Mouse (Mus musculus) cerebellum, postnatal 25 days (tissue): ENCODE data around the gene Tbc1d2.
"Not testable (repeated sequence)": the region's sequence is repeated elsewhere in the genome, so short reads cannot be mapped to it uniquely, and the experiment has no call there.

Source experiments
- DNase-seq, 2 experiments: peaks; one replicate each; pipeline ENCODE4 v3.0.0; 2021; ENCODE audit warnings: mixed read lengths in 2 of 2

Gene Tbc1d2

DNA sequence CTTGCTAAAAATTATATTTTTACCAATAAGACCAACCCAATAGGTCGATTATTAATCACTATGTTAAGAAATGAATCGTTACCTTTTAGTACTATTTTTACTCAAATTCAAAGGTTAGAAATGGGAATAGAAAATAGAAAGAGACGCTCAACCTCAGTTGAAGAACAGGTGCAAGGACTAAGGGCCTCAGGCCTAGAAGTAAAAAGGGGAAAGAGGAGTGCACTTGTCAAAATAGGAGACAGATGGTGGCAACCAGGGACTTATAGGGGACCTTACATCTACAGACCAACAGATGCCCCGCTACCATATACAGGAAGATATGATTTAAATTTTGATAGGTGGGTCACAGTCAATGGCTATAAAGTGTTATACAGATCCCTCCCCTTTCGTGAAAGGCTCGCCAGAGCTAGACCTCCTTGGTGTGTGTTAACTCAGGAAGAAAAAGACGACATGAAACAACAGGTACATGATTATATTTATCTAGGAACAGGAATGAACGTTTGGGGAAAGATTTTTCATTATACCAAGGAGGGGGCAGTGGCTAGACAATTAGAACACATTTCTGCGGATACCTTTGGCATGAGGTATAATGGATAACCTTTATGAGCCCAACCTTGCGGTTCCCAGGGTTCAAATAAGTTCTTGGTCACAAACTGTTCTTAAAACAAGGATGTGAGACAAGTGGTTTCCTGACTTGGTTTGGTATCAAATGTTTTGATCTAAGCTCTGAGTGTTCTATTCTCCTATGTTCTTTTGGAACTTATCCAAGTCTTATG lies 74.3 kb downstream of the Tbc1d2 start:
- not testable (repeated sequence) for DNase-seq

DNA sequence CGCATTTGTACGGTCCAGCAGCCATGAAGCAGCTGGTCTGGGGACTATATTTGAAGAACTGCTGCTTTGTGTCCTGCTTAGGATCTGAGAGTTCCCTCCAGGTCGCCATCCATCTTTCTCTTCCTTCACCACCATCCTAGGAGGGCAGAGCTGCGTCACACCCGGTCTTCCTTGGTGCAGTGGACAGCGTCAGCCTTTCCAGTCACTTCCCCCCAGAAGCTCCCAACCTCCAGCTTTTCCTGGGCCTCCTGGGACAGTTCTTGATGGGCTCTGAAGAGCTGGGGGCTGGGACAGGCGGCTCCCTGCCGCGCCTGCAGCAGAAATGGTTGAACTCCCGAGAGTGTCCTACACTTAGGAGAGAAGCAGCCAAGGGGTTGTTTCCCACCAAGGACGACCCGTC lies 75.2 kb downstream of the Tbc1d2 start:
- no peak for DNase-seq

DNA sequence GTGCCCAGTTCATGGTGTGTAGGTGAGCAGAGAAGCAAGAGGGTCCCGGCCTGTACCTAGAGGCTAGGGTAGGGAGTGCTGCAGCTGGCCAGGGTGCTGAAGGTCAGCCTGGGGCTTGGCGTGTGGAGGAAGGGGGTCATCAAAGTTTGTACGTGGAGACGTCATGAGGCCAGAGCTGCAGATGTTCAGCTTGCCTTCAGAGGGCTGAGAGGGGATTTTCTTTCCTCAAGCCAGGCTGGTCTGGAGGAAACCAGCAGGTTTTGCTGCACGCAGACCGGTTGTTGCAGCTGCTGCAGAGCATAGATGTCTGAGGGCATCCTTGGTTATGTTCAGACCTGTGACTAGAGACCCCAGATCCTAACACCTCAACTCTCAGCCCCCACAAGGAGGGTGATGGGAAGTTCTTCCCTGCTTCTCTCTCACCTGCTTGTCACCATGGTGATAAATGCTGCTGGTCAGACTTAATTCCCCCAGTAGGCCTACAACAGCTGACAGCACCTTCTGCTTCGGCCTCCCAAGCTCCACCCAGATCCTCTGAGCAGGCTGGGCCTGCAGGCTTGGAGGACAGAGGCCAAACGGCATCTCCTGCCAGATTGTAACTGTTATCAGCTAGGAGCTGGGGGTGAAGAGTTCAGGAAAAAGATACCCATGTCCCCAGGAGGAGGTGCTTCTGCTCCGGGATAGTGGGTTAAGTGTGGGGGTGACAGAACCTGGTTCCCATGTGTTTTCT lies 75.8 kb downstream of the Tbc1d2 start:
- peak; percentile 52 to 65 for DNase-seq

DNA sequence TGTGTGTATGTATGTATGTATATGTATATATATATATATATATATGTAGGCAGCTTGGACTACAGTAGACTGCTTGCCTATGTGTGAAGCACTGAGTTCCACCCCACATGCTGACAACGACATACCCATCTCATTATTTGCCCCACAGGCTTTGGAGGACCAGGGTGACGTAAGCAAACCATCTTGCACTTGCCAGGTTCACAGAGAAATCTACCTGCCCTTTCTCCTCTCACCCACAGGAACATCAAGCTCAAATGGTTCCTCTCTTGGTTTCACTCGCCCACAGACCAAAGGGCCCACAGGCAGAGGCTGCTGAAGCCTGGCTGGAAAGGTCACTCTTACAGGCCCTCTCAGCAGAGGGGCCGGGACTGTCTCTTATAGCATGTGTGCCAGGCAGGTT lies 77.4 kb downstream of the Tbc1d2 start:
- peak in 1 of 2 experiments; percentile 3 for DNase-seq

DNA sequence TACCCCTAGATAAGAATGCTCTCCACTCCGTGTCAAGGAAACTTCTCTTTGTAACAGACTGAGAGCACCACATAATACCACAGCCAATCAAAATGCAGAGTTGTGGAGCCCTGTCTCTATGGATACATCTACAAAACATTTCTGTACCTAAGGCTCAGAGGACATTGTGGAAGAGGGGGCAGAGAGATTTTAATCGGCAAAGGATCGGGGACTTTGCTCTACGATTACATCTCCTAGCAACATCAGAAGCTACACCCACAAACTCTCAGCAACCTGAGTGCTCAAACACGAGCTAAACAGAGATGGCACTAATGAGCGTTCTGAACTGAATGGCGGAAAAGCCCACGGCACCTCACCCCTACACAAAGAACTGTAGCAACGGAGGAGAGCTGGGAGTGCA lies 78.3 kb downstream of the Tbc1d2 start:
- no peak for DNase-seq

DNA sequence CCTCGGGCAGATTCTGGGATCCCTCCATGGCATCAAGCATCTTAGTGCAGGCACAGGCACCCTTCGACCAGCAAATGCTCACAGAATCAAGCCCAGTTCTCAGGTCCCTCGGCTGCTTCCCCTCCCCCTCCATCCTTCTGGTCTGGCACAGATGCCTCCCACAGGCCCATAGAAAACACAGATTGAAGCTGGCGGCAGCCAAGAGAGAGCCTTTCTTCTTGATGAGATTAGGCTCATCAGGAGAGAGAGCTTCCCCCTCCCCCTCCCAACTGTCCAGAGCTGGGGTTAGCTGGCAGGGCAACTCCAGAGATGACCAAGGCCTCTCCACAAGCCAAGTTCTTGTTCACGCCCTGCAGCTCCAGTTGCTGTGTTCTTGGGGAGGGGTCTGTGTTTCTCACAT lies 80.3 kb downstream of the Tbc1d2 start:
- peak; percentile 76 to 86 for DNase-seq

DNA sequence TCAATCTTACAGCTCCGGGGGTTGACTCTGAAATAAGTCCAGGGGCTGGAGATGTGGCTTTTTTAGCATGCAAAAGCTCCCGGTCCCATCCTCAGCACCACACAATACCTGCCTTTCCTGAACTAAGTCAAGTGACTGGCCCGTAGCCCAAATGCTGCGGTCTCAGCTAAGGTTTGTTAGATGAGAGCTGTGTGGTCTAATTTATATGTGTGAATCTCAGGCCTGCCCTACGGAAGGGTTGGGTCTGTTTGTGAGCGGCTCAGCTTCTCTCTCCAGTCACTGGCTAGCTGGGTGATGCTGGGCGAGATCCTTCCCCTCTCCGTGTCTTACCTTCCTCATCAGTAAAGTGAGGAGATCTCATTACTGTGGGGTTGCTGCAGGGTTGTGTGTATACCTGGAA lies 81.8 kb downstream of the Tbc1d2 start:
- peak in 1 of 2 experiments; percentile 10 for DNase-seq

DNA sequence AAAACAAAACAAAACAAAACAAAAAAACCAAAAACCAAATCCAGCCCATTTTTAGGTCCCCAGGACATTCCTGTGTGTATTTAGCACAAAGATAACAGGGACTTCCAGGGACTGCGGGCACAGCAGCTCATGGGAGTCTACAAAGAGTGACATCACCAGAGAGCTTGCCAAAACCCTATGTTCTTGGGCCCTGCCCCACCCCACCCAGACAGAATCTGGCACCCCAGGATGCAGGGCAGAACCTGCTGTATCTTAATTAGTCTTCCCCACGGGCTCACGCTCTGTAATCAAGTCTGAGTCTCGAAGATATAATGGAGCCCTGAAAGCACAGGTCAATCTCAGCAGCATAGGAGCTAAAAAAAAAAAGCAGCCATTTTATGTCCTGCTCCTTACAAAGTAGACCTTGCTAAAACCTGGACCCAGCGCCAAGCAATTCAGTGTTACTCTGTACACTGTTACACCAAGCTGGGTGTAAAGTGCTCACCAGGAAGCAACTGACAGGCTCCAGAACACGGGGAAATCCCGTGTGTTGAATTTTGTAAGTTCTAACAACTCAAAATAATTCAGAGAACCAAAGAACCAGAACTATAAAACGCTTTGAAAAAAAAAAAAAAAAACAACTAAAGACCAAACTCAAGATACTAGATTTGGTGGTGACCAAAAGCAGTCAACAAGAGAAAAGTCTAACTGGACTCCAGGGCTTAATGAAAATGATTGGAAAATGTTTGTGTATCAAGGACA lies 82.9 kb downstream of the Tbc1d2 start:
- peak; percentile 42 to 50 for DNase-seq

DNA sequence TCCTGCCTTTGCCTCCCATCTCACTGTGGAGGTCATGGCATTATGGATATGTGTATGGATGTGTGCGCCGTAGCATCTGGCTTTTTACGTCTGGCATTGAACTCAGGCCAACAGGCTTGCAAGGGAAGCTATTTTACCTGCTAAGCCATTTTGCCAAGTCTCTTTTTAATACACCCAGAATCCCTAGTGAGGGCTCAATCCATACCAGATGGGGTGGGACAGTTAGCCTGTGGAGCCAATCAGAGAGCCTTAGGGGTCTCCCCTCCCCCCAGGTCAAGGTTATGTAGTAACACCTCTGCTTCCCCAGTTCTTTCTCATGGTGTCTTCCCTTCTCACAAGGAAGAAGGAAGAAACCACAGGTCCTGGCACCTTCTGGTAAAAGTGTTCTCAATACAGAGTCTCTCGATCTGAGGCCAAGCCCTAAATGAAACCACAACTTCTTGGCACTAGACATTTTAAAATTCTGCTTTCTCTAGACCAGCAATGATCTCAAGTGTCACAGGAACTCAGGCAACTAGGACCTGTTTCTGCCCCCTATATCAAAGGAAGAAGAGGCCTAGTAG lies 84.5 kb downstream of the Tbc1d2 start:
- peak in 1 of 2 experiments; percentile 5 for DNase-seq

DNA sequence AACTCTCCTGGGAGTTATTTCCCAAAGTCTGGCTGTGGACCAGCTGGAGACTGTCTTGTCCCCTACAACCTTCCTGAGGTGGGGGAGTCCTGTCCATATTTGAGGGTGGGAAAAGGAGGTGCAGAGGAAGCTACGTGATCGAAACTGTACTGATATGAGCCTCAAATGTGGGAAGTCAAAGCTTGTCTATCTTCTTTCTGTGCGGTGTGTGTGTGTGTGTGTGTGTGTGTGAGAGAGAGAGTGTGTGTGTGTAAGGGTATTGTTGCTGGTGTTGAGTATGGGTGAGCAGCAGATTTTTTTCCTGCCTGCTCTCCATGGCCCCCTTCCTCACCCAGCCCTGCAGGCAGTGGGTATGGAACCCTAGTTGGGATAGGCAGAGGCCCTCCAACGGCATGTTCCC lies 85.8 kb downstream of the Tbc1d2 start:
- no peak for DNase-seq

DNA sequence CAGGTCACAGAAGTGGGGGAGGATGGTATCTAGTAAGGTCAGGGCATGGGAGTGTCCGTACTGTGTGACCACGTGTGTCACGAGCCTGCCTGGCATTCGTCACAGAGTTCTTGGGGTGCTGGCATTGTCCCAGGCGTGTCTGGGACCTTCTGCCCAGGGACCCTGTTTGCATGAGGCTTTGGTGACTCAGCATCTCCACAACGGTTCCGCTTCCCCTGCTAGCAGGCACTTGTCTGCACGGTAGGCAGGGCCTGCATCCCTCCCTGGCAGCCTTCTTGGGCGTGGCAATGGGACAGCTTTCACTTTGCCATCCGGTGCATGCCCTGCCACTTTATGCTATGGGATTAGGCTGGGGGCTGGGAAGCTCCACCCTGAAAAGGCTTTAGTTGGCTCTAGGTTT lies 86.2 kb downstream of the Tbc1d2 start:
- DNase-seq: peak; percentile 48 to 63

DNA sequence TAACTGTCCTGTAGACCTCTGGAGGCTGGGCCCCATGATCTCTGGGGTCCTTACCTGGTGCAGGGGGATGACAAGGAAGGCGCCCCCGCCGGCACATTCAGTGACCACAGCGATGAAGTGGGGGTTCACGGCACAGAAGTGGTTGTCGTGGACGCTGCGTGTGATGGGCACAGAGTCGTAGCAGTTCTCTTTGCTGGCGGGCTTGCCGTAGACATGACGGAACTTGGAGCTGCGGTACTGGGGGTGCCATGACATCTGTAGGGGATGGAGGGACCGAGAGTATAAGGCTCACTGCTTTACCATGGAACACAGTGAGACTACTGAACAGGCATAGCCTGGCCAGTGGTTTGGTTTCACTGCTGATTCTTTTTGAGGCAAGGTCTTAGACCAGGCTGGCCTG lies 87.2 kb downstream of the Tbc1d2 start:
- DNase-seq: peak in 1 of 2 experiments; percentile 2

DNA sequence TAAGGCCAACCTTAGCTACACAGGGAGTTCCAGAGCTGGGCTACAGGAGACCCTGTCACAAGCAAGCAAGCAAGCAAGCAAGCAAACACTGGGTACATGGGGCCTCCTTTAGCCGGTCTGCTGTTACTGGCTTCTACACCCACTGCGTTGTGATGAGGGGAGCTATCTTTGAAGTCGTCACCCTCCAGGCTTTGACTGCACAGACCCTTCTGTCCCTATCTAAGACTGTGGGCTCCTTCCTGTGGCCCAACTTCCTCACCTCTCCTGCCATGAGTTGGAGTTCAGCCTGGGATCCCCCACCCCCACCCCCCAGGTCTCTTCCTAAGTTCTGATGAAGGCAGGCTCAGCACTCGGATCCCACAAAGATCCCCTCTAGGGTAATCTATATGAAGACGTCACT lies 88.0 kb downstream of the Tbc1d2 start:
- DNase-seq: no peak

DNA sequence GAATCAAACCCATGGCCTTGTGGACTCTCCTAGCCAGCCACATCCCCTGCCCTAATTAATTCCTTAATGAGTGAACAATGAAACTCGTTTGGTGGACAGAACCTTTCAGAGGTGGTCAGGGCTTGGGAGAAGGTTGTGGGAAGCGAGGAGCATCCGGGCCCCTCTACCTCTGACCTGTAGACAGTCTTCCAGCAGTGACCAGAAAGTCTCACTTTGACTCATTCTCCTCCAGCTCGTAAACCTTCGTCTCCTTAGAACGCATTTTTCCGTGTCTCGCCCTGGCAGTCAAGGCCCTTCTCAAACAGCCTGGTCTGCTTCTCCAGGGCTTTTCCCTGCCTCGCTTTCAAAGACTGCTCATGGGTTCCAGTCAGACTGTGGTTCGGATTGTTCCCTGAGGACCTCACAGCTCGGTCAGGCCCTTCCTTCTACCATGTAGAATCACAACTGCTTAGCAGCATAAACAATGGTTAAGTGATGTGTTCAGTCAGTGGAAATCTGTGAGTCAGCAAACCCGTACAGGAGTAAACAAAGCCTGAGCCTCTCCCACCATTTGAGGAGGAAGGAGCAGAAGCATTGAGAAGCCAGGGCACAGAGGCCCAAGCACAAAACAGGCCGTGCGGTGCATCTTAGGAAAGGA lies 89.8 kb downstream of the Tbc1d2 start:
- peak in 1 of 2 experiments; percentile 2 for DNase-seq

DNA sequence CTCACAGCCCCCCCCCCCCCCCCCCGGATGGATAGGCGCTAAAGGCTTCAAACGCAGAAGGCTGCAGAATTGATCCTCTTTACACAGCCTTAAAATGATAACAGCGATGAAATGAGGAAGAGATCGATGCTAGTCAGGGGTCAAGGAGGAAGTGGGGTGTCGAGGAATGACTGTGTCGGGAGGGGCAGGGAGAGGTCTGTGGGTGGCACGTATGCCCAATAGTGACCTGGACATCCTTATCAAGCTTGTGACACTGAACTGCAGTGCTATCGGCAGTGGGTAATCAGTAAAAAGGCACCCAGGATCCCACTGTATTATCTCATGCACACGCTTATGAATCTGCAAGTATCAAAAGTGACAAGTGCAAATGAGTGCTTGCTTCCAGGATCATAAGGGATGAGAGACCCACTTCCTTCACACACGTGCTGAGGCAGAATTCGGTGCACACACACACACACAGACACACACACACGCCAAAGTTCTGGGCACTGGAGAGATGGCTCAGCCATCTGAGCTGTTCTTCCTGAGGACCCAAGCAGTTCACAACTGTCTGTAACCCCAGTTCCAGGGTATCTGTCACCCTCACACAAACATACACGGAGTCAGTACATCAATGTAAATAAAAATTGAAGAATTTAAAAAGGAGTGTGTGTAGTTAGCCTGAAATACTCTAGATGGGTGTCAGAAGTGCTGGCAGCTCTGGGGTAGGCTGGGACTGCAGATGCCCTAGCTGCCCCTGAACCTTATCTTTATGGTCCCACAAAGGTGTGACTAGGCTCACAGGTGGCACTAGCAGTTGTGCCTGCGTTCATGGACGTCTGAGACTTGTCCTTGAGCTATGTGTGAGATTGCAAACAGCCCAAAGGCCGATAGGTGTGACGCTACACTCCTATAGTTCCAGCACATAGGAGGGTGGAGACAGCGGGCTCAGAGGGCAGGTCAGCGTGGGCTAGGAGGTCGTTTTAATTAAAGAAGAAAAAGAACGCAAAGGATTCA lies 91.0 kb downstream of the Tbc1d2 start:
- peak in 1 of 2 experiments; percentile 5 for DNase-seq

DNA sequence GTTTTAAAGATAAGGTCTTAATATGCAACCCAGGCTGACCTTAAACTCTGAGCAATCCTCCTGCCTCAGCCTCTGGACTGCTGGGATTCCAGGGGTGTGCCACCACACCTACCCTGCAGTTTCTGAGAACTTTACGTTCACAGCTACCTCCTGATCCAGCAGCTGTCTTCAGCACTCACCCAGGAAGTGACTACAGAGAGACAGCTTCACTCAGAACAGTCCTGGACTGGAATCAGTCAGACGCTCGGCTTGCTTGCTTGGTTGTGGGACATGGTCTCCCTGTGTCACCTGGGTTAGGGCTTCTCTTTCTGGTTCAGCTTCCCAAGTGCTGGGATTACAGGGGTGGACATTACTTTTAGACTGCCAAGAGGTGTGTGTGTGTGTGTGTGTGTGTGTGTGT lies 93.1 kb downstream of the Tbc1d2 start:
- DNase-seq: no peak

DNA sequence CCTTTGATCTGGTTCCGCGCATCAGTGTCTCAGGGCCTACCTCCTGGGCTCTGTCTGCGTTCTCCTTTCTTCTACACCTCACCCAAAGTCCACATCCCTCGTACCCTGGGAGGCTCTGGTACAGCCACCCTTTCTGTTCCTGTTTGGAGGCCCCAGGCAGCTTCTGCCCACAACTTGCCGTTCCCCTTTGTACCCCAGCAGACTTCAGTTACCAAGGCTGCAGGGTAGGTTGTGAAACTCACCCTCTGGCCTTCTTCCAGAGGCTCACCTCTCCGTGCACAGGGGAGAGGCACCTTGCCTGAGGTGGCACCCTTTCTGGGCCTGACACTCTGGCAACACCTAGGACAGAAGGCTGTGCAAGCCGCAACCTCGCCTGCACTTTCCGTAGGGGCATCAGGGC lies 94.2 kb downstream of the Tbc1d2 start:
- DNase-seq: no peak
